Mouse (Mus musculus): ENCODE results near the gene Gys2. TPM values are rescaled to one million over a fixed set of nuclear protein-coding genes. Genes with fewer than 3 reads are reported as not detected.
A peak's percentile ranks its signal among the peaks of the same experiment; 100 is the strongest.
"Not testable (repeated sequence)": the region's sequence is repeated elsewhere in the genome, so short reads cannot be mapped to it uniquely, and the experiment has no call there.

The Gys2 gene
- 0.07 and 0.58 TPM in 2 replicates for polyA plus RNA-seq (2015; fragmentation: Nextera tagmentation; extraction: Ambion mirVana)

DNA sequence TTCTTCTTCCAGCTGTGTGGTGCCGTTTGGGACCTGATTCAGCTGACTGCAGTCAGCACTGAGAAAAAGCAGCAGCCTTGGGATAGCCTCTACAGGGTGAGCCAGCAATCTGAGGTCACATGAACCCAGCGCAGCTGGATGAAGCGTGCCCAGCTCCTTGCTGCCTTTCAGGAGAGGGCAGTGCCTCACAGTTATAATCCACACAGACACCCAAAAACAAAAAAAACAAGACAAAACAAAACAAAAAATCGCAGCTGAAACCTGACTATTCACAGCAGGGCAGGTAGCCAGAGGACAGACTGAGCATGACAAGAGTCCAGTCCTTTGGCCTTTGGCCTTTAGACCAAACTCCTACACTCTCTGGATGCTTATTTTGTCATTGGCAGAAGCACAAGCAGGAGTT lies at the start of gene Gys2:
Gene Gys2, minus strand, starts transcription at position 309 of the 403 bp plus-strand sequence.
- no peak within 1 kb of the TSS for H3K4me2 ChIP-seq (replicated peaks; ENCODE audit: low read depth)
- no peak for ATAC-seq (ENCODE audit: low FRiP score, low TSS enrichment)
- 67% methylated on average over 4 of the region's 4 CpGs for WGBS

DNA sequence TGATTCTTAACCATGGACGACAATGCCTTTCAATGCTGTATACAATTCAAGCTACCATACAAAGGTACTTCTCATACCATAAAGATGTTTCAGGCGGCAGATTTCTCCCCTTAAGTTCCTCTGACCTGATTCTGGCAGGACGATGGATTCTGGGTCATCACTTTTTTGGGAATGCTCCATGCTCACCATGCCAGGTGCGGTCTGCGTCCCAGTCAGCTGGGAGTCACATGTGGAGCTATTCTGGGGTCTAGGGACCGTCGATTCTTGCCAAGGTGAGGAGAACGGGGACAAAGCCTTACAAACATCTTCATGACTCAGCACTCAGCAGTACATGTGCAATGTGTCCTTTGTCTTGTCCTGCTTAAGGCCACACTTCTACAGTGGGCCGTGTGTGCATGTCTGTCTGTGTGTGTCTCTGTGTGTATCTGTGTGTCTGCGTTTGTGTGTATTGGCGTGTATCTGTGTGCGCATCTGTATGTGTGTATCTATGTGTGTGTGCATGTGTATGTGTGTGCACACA lies 48.7 kb upstream of the Gys2 start:
- DNase-seq (ENCODE audit: low spot score) (no peak), ATAC-seq (ENCODE audit: low FRiP score, low TSS enrichment) (no peak)
- Histone ChIP-seq H3K9ac (ENCODE audit: low read length) (no peak overlapping the region), H3K4me2 (replicated peaks; ENCODE audit: low read depth) (no peak overlapping the region), H3K4me1 (replicated peaks; ENCODE audit: control insufficient read depth, insufficient read depth) (no peaks in the 10 kb centered on the region), H3K36me3 (ENCODE audit: control insufficient read depth, insufficient read depth, low read length) (no peaks in the 10 kb centered on the region), H3K9me3 (ENCODE audit: control insufficient read depth, low read length) (no peaks in the 10 kb centered on the region), H3K27me3 (ENCODE audit: control insufficient read depth, insufficient read depth, low read length) (no peaks in the 10 kb centered on the region), H3K4me3 (ENCODE audit: low read depth, low read length) (no peak overlapping the region), H3K27ac (replicated peaks) (no peak overlapping the region)
- 78% methylated on average over 12 of the region's 12 CpGs for WGBS
- no peak for TF ChIP-seq CTCF (IDR thresholded peaks at IDR 0.05; ENCODE audit: low read depth)
- no peak for TF ChIP-seq EP300 (optimal IDR thresholded peaks at IDR 0.05)

More for the DNA sequence above, at the start of gene Gys2:
- no peak for DNase-seq (ENCODE audit: low spot score)
- H3K4me3 ChIP-seq (ENCODE audit: low read depth, low read length) = no peak within 1 kb of the TSS
- no peaks in the 10 kb centered on the region for H3K36me3 ChIP-seq (ENCODE audit: control insufficient read depth, insufficient read depth, low read length)
- H3K27me3 ChIP-seq (ENCODE audit: control insufficient read depth, insufficient read depth, low read length) = no peaks in the 10 kb centered on the region
- H3K9ac ChIP-seq (ENCODE audit: low read length) = no peak within 1 kb of the TSS
- H3K4me1 ChIP-seq (replicated peaks; ENCODE audit: control insufficient read depth, insufficient read depth) = no peaks in the 10 kb centered on the region
- TF ChIP-seq EP300 (optimal IDR thresholded peaks at IDR 0.05) = no peak
- TF ChIP-seq CTCF (IDR thresholded peaks at IDR 0.05; ENCODE audit: low read depth) = no peak
- H3K9me3 ChIP-seq (ENCODE audit: control insufficient read depth, low read length) = no peaks in the 10 kb centered on the region
- H3K27ac ChIP-seq (replicated peaks) = no peak within 1 kb of the TSS

DNA sequence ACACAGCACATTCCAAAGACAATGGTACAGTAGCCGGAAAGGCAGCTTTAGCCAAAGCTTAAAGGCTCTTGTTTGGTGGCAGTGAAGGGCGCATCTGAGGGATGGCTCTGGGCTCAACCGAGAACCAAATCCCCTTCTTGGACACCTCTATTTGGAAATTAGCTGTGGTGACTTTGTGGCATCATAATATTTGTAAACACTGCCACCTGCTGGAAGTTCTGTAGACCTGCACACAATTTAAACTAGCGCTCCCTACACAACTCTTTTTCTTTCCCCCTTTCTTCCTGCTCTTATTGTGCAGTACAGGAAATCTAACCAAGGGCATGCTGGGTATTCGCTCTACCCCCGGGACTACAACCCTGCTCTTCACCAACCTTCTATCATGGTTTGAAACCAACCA lies 46.2 kb upstream of the Gys2 start:
- 8% methylated on average over 6 of the region's 6 CpGs for WGBS

DNA sequence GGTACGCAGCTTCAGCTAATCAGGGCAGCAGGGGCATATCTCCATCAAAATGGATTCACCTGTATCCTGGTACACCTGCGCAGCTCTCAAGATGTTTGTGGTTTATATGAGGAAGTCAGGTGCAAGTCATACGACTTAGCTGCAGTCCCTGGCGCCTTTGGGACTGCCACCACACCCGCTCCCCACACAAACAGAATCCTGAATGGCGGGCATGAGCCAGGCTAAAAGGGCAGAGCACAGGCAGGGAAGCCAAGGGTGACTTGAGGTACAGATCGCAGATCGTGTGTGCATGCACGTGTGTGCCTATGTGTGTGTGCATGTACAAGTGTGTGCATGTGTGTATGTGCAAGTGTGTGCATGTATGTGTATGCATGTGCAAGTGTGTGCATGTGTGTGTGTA lies 42.5 kb upstream of the Gys2 start:
- not testable (repeated sequence) for H3K4me1 ChIP-seq (replicated peaks; ENCODE audit: control insufficient read depth, insufficient read depth); H3K36me3 ChIP-seq (ENCODE audit: control insufficient read depth, insufficient read depth, low read length); H3K4me2 ChIP-seq (replicated peaks; ENCODE audit: low read depth); H3K27me3 ChIP-seq (ENCODE audit: control insufficient read depth, insufficient read depth, low read length); H3K9me3 ChIP-seq (ENCODE audit: control insufficient read depth, low read length); H3K27ac ChIP-seq (replicated peaks); H3K4me3 ChIP-seq (ENCODE audit: low read depth, low read length); H3K9ac ChIP-seq (ENCODE audit: low read length)
- WGBS = 58% methylated on average over 8 of the region's 9 CpGs
- peak; percentile 36 for DNase-seq (ENCODE audit: low spot score)
- peak; percentile 73 for ATAC-seq (ENCODE audit: low FRiP score, low TSS enrichment)

More for the DNA sequence above, 46.2 kb upstream of the Gys2 start:
- Histone ChIP-seq H3K27me3 (ENCODE audit: control insufficient read depth, insufficient read depth, low read length) (no peaks in the 10 kb centered on the region), H3K9ac (ENCODE audit: low read length) (no peak overlapping the region), H3K4me2 (replicated peaks; ENCODE audit: low read depth) (no peak overlapping the region), H3K4me1 (replicated peaks; ENCODE audit: control insufficient read depth, insufficient read depth) (no peaks in the 10 kb centered on the region), H3K27ac (replicated peaks) (no peak overlapping the region), H3K36me3 (ENCODE audit: control insufficient read depth, insufficient read depth, low read length) (no peaks in the 10 kb centered on the region), H3K9me3 (ENCODE audit: control insufficient read depth, low read length) (no peaks in the 10 kb centered on the region), H3K4me3 (ENCODE audit: low read depth, low read length) (no peak overlapping the region)
- no peak for DNase-seq (ENCODE audit: low spot score)
- peak; percentile 20; the same call in 1 of the 2 replicates for ATAC-seq (ENCODE audit: low FRiP score, low TSS enrichment)
- TF ChIP-seq EP300 (optimal IDR thresholded peaks at IDR 0.05) = no peak
- peak; percentile 85 for TF ChIP-seq CTCF (IDR thresholded peaks at IDR 0.05; ENCODE audit: low read depth)

DNA sequence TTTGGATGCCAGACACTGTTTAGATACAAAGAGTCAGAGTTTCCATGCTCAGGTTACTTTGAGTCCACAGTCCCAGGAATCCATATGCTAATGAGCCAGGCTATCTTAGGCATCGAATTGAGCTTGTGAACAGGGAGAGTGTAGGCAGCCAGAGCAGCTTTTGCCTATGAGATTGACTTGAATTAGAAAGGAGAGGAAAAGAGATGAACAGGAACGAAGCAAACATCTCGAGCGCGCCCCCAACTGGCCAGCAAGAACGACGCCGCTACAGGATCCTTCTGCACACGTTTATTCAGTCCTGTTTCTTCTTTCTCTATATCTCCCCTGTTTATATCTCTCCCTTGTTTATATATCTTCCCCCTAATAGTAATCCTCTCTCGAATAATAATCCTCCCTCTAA lies 42.0 kb upstream of the Gys2 start:
- Histone ChIP-seq H3K4me3 (ENCODE audit: low read depth, low read length) (no peak overlapping the region), H3K4me1 (replicated peaks; ENCODE audit: control insufficient read depth, insufficient read depth) (no peaks in the 10 kb centered on the region), H3K9me3 (ENCODE audit: control insufficient read depth, low read length) (no peaks in the 10 kb centered on the region), H3K9ac (ENCODE audit: low read length) (no peak overlapping the region), H3K36me3 (ENCODE audit: control insufficient read depth, insufficient read depth, low read length) (no peaks in the 10 kb centered on the region), H3K4me2 (replicated peaks; ENCODE audit: low read depth) (no peak overlapping the region), H3K27me3 (ENCODE audit: control insufficient read depth, insufficient read depth, low read length) (no peaks in the 10 kb centered on the region), H3K27ac (replicated peaks) (no peak overlapping the region)
- no peak for TF ChIP-seq EP300 (optimal IDR thresholded peaks at IDR 0.05)
- TF ChIP-seq CTCF (IDR thresholded peaks at IDR 0.05; ENCODE audit: low read depth) = peak; percentile 66
- ATAC-seq (ENCODE audit: low FRiP score, low TSS enrichment) = no peak
- DNase-seq (ENCODE audit: low spot score) = peak; percentile 70
- 6% methylated on average over 10 of the region's 10 CpGs for WGBS

DNA sequence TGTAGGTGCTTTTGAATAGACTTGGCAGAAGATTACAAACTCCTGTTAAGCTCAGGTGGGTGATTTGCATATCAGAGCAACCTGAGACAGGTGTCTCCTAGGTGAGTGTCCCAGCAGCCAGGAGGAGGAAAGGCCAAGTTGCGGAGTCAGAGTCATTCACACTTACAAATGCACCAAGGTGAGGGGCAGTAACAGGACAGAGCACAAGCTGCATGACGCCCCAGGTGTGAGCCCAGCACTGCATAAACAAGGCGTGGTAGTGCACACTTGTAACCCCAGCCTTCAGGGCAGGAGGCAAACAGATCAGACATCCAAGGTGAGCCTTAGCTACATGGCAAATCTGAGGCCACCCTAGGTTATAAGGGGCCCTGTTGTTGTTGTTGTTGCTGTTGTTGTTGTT lies 40.0 kb upstream of the Gys2 start:
- Histone ChIP-seq H3K9ac (ENCODE audit: low read length) (no peak overlapping the region), H3K27ac (replicated peaks) (no peak overlapping the region), H3K4me2 (replicated peaks; ENCODE audit: low read depth) (no peak overlapping the region), H3K9me3 (ENCODE audit: control insufficient read depth, low read length) (no peaks in the 10 kb centered on the region), H3K4me1 (replicated peaks; ENCODE audit: control insufficient read depth, insufficient read depth) (no peaks in the 10 kb centered on the region), H3K4me3 (ENCODE audit: low read depth, low read length) (no peak overlapping the region), H3K36me3 (ENCODE audit: control insufficient read depth, insufficient read depth, low read length) (no peaks in the 10 kb centered on the region), H3K27me3 (ENCODE audit: control insufficient read depth, insufficient read depth, low read length) (no peaks in the 10 kb centered on the region)
- ATAC-seq (ENCODE audit: low FRiP score, low TSS enrichment) = peak; percentile 26; the same call in 1 of the 2 replicates
- no peak for DNase-seq (ENCODE audit: low spot score)
- 35% methylated on average over 3 of the region's 3 CpGs for WGBS
- TF ChIP-seq EP300 (optimal IDR thresholded peaks at IDR 0.05) (no peak), CTCF (IDR thresholded peaks at IDR 0.05; ENCODE audit: low read depth) (no peak)

Data from stomach, postnatal 0 days (tissue).